ENCODE assay signal across 10 mouse cellular contexts in genomic region chr12:7636417-7637175, GRCm38 (mm10).
A peak's percentile ranks its signal among the peaks of the same experiment; 100 is the strongest.
DNase-seq lines count a peak whose midpoint lies in the region; ATAC-seq lines count a peak whose summit lies in the region.
"Had no signal": no experiment of that assay in that cellular context is flagged by ENCODE, and none has a peak within 500 bp of the region (broad histone marks: within the 10 kb centered on the region; RNA-seq: fewer than 3 reads in every experiment).

No protein-coding gene starts in this region.

- H3K9ac ChIP-seq in heart, embryonic 16.5 days (ENCODE audit: low read length) = no peak overlapping the region
- no peak overlapping the region for H3K9ac ChIP-seq in stomach, embryonic 14.5 days (replicated peaks; ENCODE audit: low read depth, low read length)
- H3K9ac ChIP-seq: heart, embryonic 15.5 days; liver, embryonic 15.5 days had no signal

- ATAC-seq in heart, embryonic 16.5 days (replicated peaks; ENCODE audit: extremely low read depth, insufficient read depth, low FRiP score) = peak; percentile 49; the same call in 1 of the 2 replicates
- peak; percentile 56; the same call in 1 of the 2 replicates for ATAC-seq in stomach, embryonic 14.5 days (ENCODE audit: insufficient number of reproducible peaks, insufficient read depth, low FRiP score, low read depth)

- H3K27me3 ChIP-seq in heart, embryonic 16.5 days (ENCODE audit: control insufficient read depth, insufficient read depth, low read length) = no peaks in the 10 kb centered on the region
- no peaks in the 10 kb centered on the region for H3K27me3 ChIP-seq in stomach, embryonic 14.5 days (ENCODE audit: control insufficient read depth, insufficient read depth, low read length)
- H3K27me3 ChIP-seq: heart, embryonic 15.5 days; liver, embryonic 15.5 days had no signal

- H3K36me3 ChIP-seq in heart, embryonic 16.5 days (ENCODE audit: control insufficient read depth, insufficient read depth) = no peaks in the 10 kb centered on the region
- H3K36me3 ChIP-seq in stomach, embryonic 14.5 days (ENCODE audit: control insufficient read depth, insufficient read depth, low read length) = no peaks in the 10 kb centered on the region
- H3K36me3 ChIP-seq: heart, embryonic 15.5 days; liver, embryonic 15.5 days had no signal

- no peaks in the 10 kb centered on the region for H3K9me3 ChIP-seq in heart, embryonic 16.5 days (replicated peaks; ENCODE audit: control insufficient read depth, low read length)
- no peaks in the 10 kb centered on the region for H3K9me3 ChIP-seq in stomach, embryonic 14.5 days (ENCODE audit: control insufficient read depth, low read depth, low read length)
- H3K9me3 ChIP-seq: heart, embryonic 15.5 days; liver, embryonic 15.5 days had no signal

- H3K4me3 ChIP-seq in heart, embryonic 16.5 days (ENCODE audit: low read length) = no peak overlapping the region
- no peak overlapping the region for H3K4me3 ChIP-seq in stomach, embryonic 14.5 days (ENCODE audit: low read depth, low read length)
- H3K4me3 ChIP-seq: heart, embryonic 15.5 days; liver, embryonic 15.5 days had no signal

- no peaks in the 10 kb centered on the region for H3K4me1 ChIP-seq in heart, embryonic 16.5 days (ENCODE audit: control insufficient read depth, insufficient read depth, low read length)
- no peaks in the 10 kb centered on the region for H3K4me1 ChIP-seq in stomach, embryonic 14.5 days (ENCODE audit: control insufficient read depth, insufficient read depth, low read length)
- H3K4me1 ChIP-seq: heart, embryonic 15.5 days; liver, embryonic 15.5 days had no signal

- DNase-seq in kidney, adult 11 months = peak; percentile 5
- DNase-seq in kidney, adult 18-20 months = no peak
- peak; percentile 32 for DNase-seq in kidney, postnatal 10 days
- no peak for DNase-seq in spleen, adult 18-20 months
- no peak for DNase-seq in retina, postnatal 1 day
- DNase-seq: cerebellum, postnatal 25 days had no signal

- no peak overlapping the region for H3K4me2 ChIP-seq in heart, embryonic 16.5 days (ENCODE audit: low read depth, low read length)
- no peak overlapping the region for H3K4me2 ChIP-seq in stomach, embryonic 14.5 days (replicated peaks; ENCODE audit: low read depth, low read length)
- H3K4me2 ChIP-seq: heart, embryonic 15.5 days; liver, embryonic 15.5 days had no signal

- H3K27ac ChIP-seq in heart, embryonic 16.5 days (ENCODE audit: low read length) = no peak overlapping the region
- H3K27ac ChIP-seq in stomach, embryonic 14.5 days (ENCODE audit: low read length) = no peak overlapping the region
- H3K27ac ChIP-seq: heart, embryonic 15.5 days; liver, embryonic 15.5 days had no signal

- WGBS in heart, embryonic 16.5 days = 32% methylated on average over 4 of the region's 4 CpGs
- WGBS in stomach, embryonic 14.5 days = 43% methylated on average over 4 of the region's 4 CpGs

Comparison
In these comparisons a context has a peak if more than half of its experiments do, and no peak if none do; other contexts are left out.
1. DNase-seq: peak in kidney, adult 11 months (single experiment) and kidney, postnatal 10 days (single experiment); none in kidney, adult 18-20 months (single experiment), spleen, adult 18-20 months (0 of 2) and retina, postnatal 1 day (single experiment).